Mouse (Mus musculus) kidney, postnatal 14 days (tissue): Measurements from ENCODE around the gene Minpp1.

Experiments
- DNase-seq: peaks from one replicate; pipeline ENCODE4 v3.0.0; 2022; ENCODE audit warnings: mixed read lengths

Gene Minpp1

GRCm38 (mm10) chr19:32490976-32491375 is 5.4 kb downstream of the Minpp1 start:
- no peak for DNase-seq

- no peak for DNase-seq
Measured at GRCm38 (mm10) chr19:32492339-32492738, 6.8 kb downstream of the Minpp1 start.

- no peak for DNase-seq
Measured at GRCm38 (mm10) chr19:32492981-32493380, 7.4 kb downstream of the Minpp1 start.

GRCm38 (mm10) chr19:32493471-32493870 is 7.9 kb downstream of the Minpp1 start:
- no peak for DNase-seq

GRCm38 (mm10) chr19:32494611-32495010 is 9.0 kb downstream of the Minpp1 start:
- DNase-seq: peak; percentile 67

GRCm38 (mm10) chr19:32495034-32495433 is 9.5 kb downstream of the Minpp1 start:
- DNase-seq: no peak

GRCm38 (mm10) chr19:32497411-32497810 is 11.8 kb downstream of the Minpp1 start:
- no peak for DNase-seq

GRCm38 (mm10) chr19:32498002-32498401 is 12.4 kb downstream of the Minpp1 start:
- DNase-seq: peak; percentile 82

GRCm38 (mm10) chr19:32501414-32501813 is 15.8 kb downstream of the Minpp1 start:
- DNase-seq: no peak

- no peak for DNase-seq
Measured at GRCm38 (mm10) chr19:32506081-32506480, 20.5 kb downstream of the Minpp1 start.

- no peak for DNase-seq
Measured at GRCm38 (mm10) chr19:32506514-32506913, 20.9 kb downstream of the Minpp1 start.

GRCm38 (mm10) chr19:32507100-32507499 is 21.5 kb downstream of the Minpp1 start:
- no peak for DNase-seq

- no peak for DNase-seq
Measured at GRCm38 (mm10) chr19:32507526-32507925, 22.0 kb downstream of the Minpp1 start.

GRCm38 (mm10) chr19:32510267-32510666 is 24.7 kb downstream of the Minpp1 start:
- peak; percentile 53 for DNase-seq

GRCm38 (mm10) chr19:32510962-32511361 is 25.4 kb downstream of the Minpp1 start:
- no peak for DNase-seq

GRCm38 (mm10) chr19:32512518-32512917 is 26.9 kb downstream of the Minpp1 start:
- no peak for DNase-seq

- DNase-seq: no peak
Measured at GRCm38 (mm10) chr19:32516575-32516974, 31.0 kb downstream of the Minpp1 start.

GRCm38 (mm10) chr19:32521446-32521845 is 35.9 kb downstream of the Minpp1 start:
- no peak for DNase-seq

- no peak for DNase-seq
Measured at GRCm38 (mm10) chr19:32522247-32522646, 36.7 kb downstream of the Minpp1 start.

- DNase-seq: no peak
Measured at GRCm38 (mm10) chr19:32522753-32523307, 37.3 kb downstream of the Minpp1 start.

- no peak for DNase-seq
Measured at GRCm38 (mm10) chr19:32523769-32524515, 38.4 kb downstream of the Minpp1 start.

GRCm38 (mm10) chr19:32524516-32524860 is 38.9 kb downstream of the Minpp1 start:
- peak; percentile 44 for DNase-seq

GRCm38 (mm10) chr19:32527139-32527538 is 41.6 kb downstream of the Minpp1 start:
- DNase-seq: no peak

GRCm38 (mm10) chr19:32528723-32529122 is 43.2 kb downstream of the Minpp1 start:
- DNase-seq: no peak
